Comparison of ENCODE assay signal across 23 mouse cellular contexts in the genomic region with DNA sequence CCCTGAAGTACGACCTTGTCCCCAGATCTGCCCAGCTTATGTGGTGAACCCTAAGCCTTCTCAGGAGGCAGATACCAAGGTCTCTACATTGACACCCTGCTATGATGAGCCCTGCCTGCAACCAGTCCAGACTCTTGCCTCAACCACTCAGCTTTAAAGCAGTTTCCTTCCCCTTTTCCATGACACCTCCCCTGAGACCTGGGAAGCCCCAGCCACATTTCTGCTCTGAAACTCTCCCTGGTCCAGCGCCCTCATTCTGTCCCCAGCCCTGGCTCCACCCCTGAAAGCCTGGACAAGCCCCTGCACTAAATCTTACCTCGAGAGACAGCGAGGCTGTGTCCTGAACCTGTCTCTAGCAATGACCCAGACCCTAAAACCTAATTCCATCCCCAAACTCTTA. TPM values are rescaled to one million over a fixed set of nuclear protein-coding genes. Genes with fewer than 3 reads are reported as not detected.
A peak's percentile ranks its signal among the peaks of the same experiment; 100 is the strongest.
DNase-seq lines count a peak whose midpoint lies in the region; ATAC-seq lines count a peak whose summit lies in the region.
"Had no signal": no experiment of that assay in that cellular context is flagged by ENCODE, and none has a peak within 500 bp of the region (broad histone marks: within the 10 kb centered on the region; RNA-seq: fewer than 3 reads in every experiment).

No protein-coding gene starts in this region.

- H3K4me1 ChIP-seq in limb, embryonic 12.5 days (replicated peaks), result peaks cover 20% of the 10 kb centered on the region
- H3K4me1 ChIP-seq in limb, embryonic 10.5 days, result peaks cover 24% of the 10 kb centered on the region
- H3K4me1 ChIP-seq: heart, embryonic 12.5 days had no signal

- H3K4me2 ChIP-seq in limb, embryonic 12.5 days, result no peak overlapping the region

- H3K9me3 ChIP-seq in limb, embryonic 12.5 days, result no peaks in the 10 kb centered on the region
- H3K9me3 ChIP-seq in limb, embryonic 10.5 days (replicated peaks), result no peaks in the 10 kb centered on the region
- H3K9me3 ChIP-seq: embryonic facial prominence, embryonic 13.5 days; forebrain, embryonic 12.5 days; G1E; heart, embryonic 12.5 days had no signal

- WGBS in limb, embryonic 12.5 days, result 23% methylated on average over 4 of the region's 4 CpGs
- WGBS in limb, embryonic 10.5 days, result 21% methylated on average over 4 of the region's 4 CpGs

- no peaks in the 10 kb centered on the region for H3K36me3 ChIP-seq in limb, embryonic 12.5 days
- H3K36me3 ChIP-seq in limb, embryonic 10.5 days, result no peaks in the 10 kb centered on the region
- H3K36me3 ChIP-seq: embryonic facial prominence, embryonic 13.5 days; forebrain, embryonic 12.5 days; G1E; heart, embryonic 12.5 days had no signal

- H3K27me3 ChIP-seq in limb, embryonic 12.5 days, result peaks cover 22% of the 10 kb centered on the region; the same call in 1 of the 2 replicates
- peaks cover 21% of the 10 kb centered on the region; the same call in 1 of the 2 replicates for H3K27me3 ChIP-seq in limb, embryonic 10.5 days (ENCODE audit: low read depth, poor library complexity, severe bottlenecking)

- H3K4me3 ChIP-seq in limb, embryonic 12.5 days (replicated peaks), result no peak overlapping the region
- H3K4me3 ChIP-seq in limb, embryonic 10.5 days, result no peak overlapping the region
- H3K4me3 ChIP-seq: embryonic facial prominence, embryonic 13.5 days; heart, adult 2 months; heart, embryonic 12.5 days had no signal

- no peak overlapping the region for H3K27ac ChIP-seq in limb, embryonic 12.5 days
- no peak overlapping the region for H3K27ac ChIP-seq in limb, embryonic 10.5 days
- H3K27ac ChIP-seq: embryonic facial prominence, embryonic 13.5 days; forebrain, embryonic 12.5 days; heart, adult 2 months; hindbrain, postnatal 0 days had no signal

- H3K9ac ChIP-seq in limb, embryonic 12.5 days (replicated peaks), result 0 out of 2 replicates have a peak overlapping the region, but pooled peaks have one; percentile 12
- H3K9ac ChIP-seq: embryonic facial prominence, embryonic 13.5 days; forebrain, embryonic 12.5 days; heart, embryonic 12.5 days had no signal

- DNase-seq in gastrocnemius, postnatal 25 days, result peak; percentile 8
- DNase-seq in gastrocnemius, postnatal 4 days (ENCODE audit: low spot score in 2 of 2), result no peak
- DNase-seq in limb, embryonic 10.5 days (ENCODE audit: low spot score), result no peak
- no peak for DNase-seq in Muller cell, postnatal 12 days (ENCODE audit: inconsistent ontology term)
- DNase-seq in kidney, adult 11 months, result no peak
- DNase-seq: cerebellum, adult 11-12 months; cerebellum, adult 9-10 months had no signal

- ATAC-seq in limb, embryonic 12.5 days (ENCODE audit: insufficient number of reproducible peaks, insufficient read depth, low FRiP score, low TSS enrichment, low read depth), result no peak
- peak; percentile 59 for ATAC-seq in megakaryocyte, adult 5-6 weeks (ENCODE audit: poor library complexity, severe bottlenecking)

RNA-seq across cellular contexts. Expression of a gene that starts 1.9 kb away (rescaled TPM):
- not detected for total RNA-seq in gastrocnemius, postnatal 25 days (2021)
- under 1 TPM in 1 of 2 experiments, not detected in 1; 0.21 TPM for total RNA-seq in gastrocnemius, postnatal 4 days (2021)
- polyA plus RNA-seq in limb, embryonic 12.5 days (2016; fragmentation: Nextera tagmentation; extraction: Ambion mirVana), result 0.23 TPM in 1 of 2 replicates, not detected in the other
- not detected in 2 replicates for polyA plus RNA-seq in limb, embryonic 10.5 days (2016; fragmentation: Nextera tagmentation; extraction: Ambion mirVana)
- total RNA-seq in megakaryocyte, adult 5-6 weeks (2015), result not detected in 2 replicates
- total RNA-seq in megakaryocyte, adult 5-6 weeks (2017), result not detected in 2 replicates
- total RNA-seq: adrenal gland, adult 18-20 months; adrenal gland, postnatal 14 days; G1E; heart, adult 2 months; heart, postnatal 25 days had no signal
- polyA plus RNA-seq: forebrain, embryonic 12.5 days; frontal cortex, adult 2 months; G1E; heart, adult 2 months; hindbrain, embryonic 11.5 days; intestine, embryonic 14.5 days had no signal

RNA-seq across cellular contexts. Expression of a gene that starts 41.0 kb away (rescaled TPM):
- total RNA-seq in gastrocnemius, postnatal 25 days (2021), result not detected
- not detected for total RNA-seq in gastrocnemius, postnatal 4 days (2021)
- polyA plus RNA-seq in limb, embryonic 12.5 days (2016; fragmentation: Nextera tagmentation; extraction: Ambion mirVana), result 0.28 TPM in 1 of 2 replicates, not detected in the other
- polyA plus RNA-seq in limb, embryonic 10.5 days (2016; fragmentation: Nextera tagmentation; extraction: Ambion mirVana), result not detected in 2 replicates
- not detected in 2 replicates for total RNA-seq in megakaryocyte, adult 5-6 weeks (2015)
- not detected in 2 replicates for total RNA-seq in megakaryocyte, adult 5-6 weeks (2017)
- total RNA-seq: adrenal gland, adult 18-20 months; adrenal gland, postnatal 14 days; heart, adult 2 months; heart, postnatal 25 days; hindbrain, postnatal 0 days had no signal
- polyA plus RNA-seq: forebrain, embryonic 16.5 days; frontal cortex, adult 2 months; G1E; heart, adult 2 months; heart, embryonic 12.5 days; heart, embryonic 16.5 days; hindbrain, postnatal 0 days; intestine, embryonic 14.5 days had no signal

RNA-seq across cellular contexts. Expression of a gene that starts 50.7 kb away (rescaled TPM):
- not detected for total RNA-seq in gastrocnemius, postnatal 25 days (2021)
- not detected for total RNA-seq in gastrocnemius, postnatal 4 days (2021)
- not detected in 2 replicates for polyA plus RNA-seq in limb, embryonic 12.5 days (2016; fragmentation: Nextera tagmentation; extraction: Ambion mirVana)
- 0.18 TPM in 1 of 2 replicates, not detected in the other for polyA plus RNA-seq in limb, embryonic 10.5 days (2016; fragmentation: Nextera tagmentation; extraction: Ambion mirVana)
- total RNA-seq in megakaryocyte, adult 5-6 weeks (2015), result 0.55 TPM in 1 of 2 replicates, not detected in the other
- total RNA-seq in megakaryocyte, adult 5-6 weeks (2017), result not detected in 2 replicates
- total RNA-seq: adrenal gland, adult 18-20 months; adrenal gland, postnatal 14 days; G1E; heart, adult 2 months; heart, postnatal 25 days; hindbrain, postnatal 0 days had no signal
- polyA plus RNA-seq: embryonic facial prominence, embryonic 13.5 days; forebrain, embryonic 12.5 days; forebrain, embryonic 16.5 days; frontal cortex, adult 2 months; G1E; heart, adult 2 months; heart, embryonic 12.5 days; heart, embryonic 16.5 days; hindbrain, embryonic 11.5 days; hindbrain, postnatal 0 days; intestine, embryonic 14.5 days had no signal

RNA-seq across cellular contexts. Expression of a gene that starts 58.5 kb away (rescaled TPM):
- total RNA-seq in gastrocnemius, postnatal 25 days (2021), result not detected
- total RNA-seq in gastrocnemius, postnatal 4 days (2021), result not detected
- polyA plus RNA-seq in limb, embryonic 12.5 days (2016; fragmentation: Nextera tagmentation; extraction: Ambion mirVana), result not detected in 2 replicates
- not detected in 2 replicates for polyA plus RNA-seq in limb, embryonic 10.5 days (2016; fragmentation: Nextera tagmentation; extraction: Ambion mirVana)
- total RNA-seq in megakaryocyte, adult 5-6 weeks (2015), result not detected in 2 replicates
- total RNA-seq in megakaryocyte, adult 5-6 weeks (2017), result not detected in 2 replicates
- total RNA-seq: adrenal gland, adult 18-20 months; adrenal gland, postnatal 14 days; heart, adult 2 months; heart, postnatal 25 days; hindbrain, postnatal 0 days had no signal
- polyA plus RNA-seq: embryonic facial prominence, embryonic 13.5 days; forebrain, embryonic 12.5 days; forebrain, embryonic 16.5 days; G1E; heart, adult 2 months; heart, embryonic 12.5 days; heart, embryonic 16.5 days; hindbrain, embryonic 11.5 days; hindbrain, postnatal 0 days had no signal
